Mouse (Mus musculus): Measurements from ENCODE around the gene Ano9. TPM values are rescaled to one million over a fixed set of nuclear protein-coding genes. Genes with fewer than 3 reads are reported as not detected.

Ano9 gene
- total and polyA plus RNA-seq, 3 experiments, result 0.03 to 0.08 TPM; not detected in 1

GRCm38 (mm10) chr7:141073782-141074181 is 43.8 kb downstream of the Ano9 start:
- no peaks in the 10 kb centered on the region for H3K36me3 ChIP-seq (ENCODE audit: control insufficient read depth in 1 of 2, insufficient read depth in 2 of 2, low read length in 2 of 2)
- H3K27ac ChIP-seq (ENCODE audit: control insufficient read depth, low read depth, low read length), result no peak overlapping the region
- H3K4me3 ChIP-seq (ENCODE audit: control insufficient read depth in 1 of 2, insufficient read depth in 1 of 2, low read depth in 2 of 2, low read length in 2 of 2), result no peak overlapping the region
- DNase-seq (ENCODE audit: low read depth, low spot score), result no peak
- TF ChIP-seq CHD2 (IDR thresholded peaks at IDR 0.05; ENCODE audit: low read length), result no peak
- TF ChIP-seq ZMIZ1 (IDR thresholded peaks at IDR 0.05; ENCODE audit: low read depth, low read length), result no peak
- TF ChIP-seq USF1 (IDR thresholded peaks at IDR 0.05; ENCODE audit: low read depth, low read length), result no peak
- no peak for TF ChIP-seq SIN3A (IDR thresholded peaks at IDR 0.05; ENCODE audit: low read length)
- no peak for TF ChIP-seq MAFK (IDR thresholded peaks at IDR 0.05; ENCODE audit: borderline replicate concordance, low read depth, low read length)
- no peak for TF ChIP-seq ZNF384 (IDR thresholded peaks at IDR 0.05; ENCODE audit: low read depth, low read length)
- no peak for TF ChIP-seq UBTF (IDR thresholded peaks at IDR 0.05; ENCODE audit: borderline replicate concordance, insufficient read depth, low read depth, low read length)
- TF ChIP-seq POLR2AphosphoS5 (IDR thresholded peaks at IDR 0.05; ENCODE audit: borderline replicate concordance, low read depth, low read length), result no peak
- no peak for TF ChIP-seq ELF1 (IDR thresholded peaks at IDR 0.05; ENCODE audit: low read depth, low read length)
- TF ChIP-seq TCF12 (IDR thresholded peaks at IDR 0.05; ENCODE audit: low read depth, low read length), result no peak
- TF ChIP-seq RAD21 (IDR thresholded peaks at IDR 0.05; ENCODE audit: low read depth, low read length), result no peak
- H3K79me2 ChIP-seq (ENCODE audit: control insufficient read depth, insufficient read depth, low read length, poor library complexity), result no peaks in the 10 kb centered on the region
- H3K4me1 ChIP-seq (ENCODE audit: control insufficient read depth in 1 of 2, insufficient read depth in 2 of 2, low read length in 2 of 2), result no peaks in the 10 kb centered on the region
- no peaks in the 10 kb centered on the region for H3K9me3 ChIP-seq (replicated peaks; ENCODE audit: insufficient read depth, low read length)
- H3K27me3 ChIP-seq (ENCODE audit: control insufficient read depth in 1 of 2, insufficient read depth in 2 of 2, low read length in 2 of 2), result peaks cover 0 to 2% of the 10 kb centered on the region in 2 experiments; a peak in 2 of 4 replicates
- no peak overlapping the region for H3K9ac ChIP-seq (ENCODE audit: control insufficient read depth, low read depth, low read length, poor library complexity, severe bottlenecking)

GRCm38 (mm10) chr7:141072017-141072745 is 45.4 kb downstream of the Ano9 start:
- no peak for TF ChIP-seq NRF1 (IDR thresholded peaks at IDR 0.05; ENCODE audit: insufficient read depth, low read depth, low read length, poor library complexity, severe bottlenecking)
- TF ChIP-seq MAZ (IDR thresholded peaks at IDR 0.05; ENCODE audit: low read depth, low read length), result no peak
- no peak for TF ChIP-seq MEF2A (IDR thresholded peaks at IDR 0.05; ENCODE audit: extremely low read depth, insufficient replicate concordance, low read depth, low read length, poor library complexity, severe bottlenecking)
- no peak for TF ChIP-seq TCF12 (IDR thresholded peaks at IDR 0.05; ENCODE audit: low read depth, low read length)
- no peak for TF ChIP-seq HCFC1 (IDR thresholded peaks at IDR 0.05; ENCODE audit: low read depth, low read length)
- peak; percentile 11 to 55 (median 37); a peak in 4 of 6 replicates for TF ChIP-seq CTCF (IDR thresholded peaks at IDR 0.05 in 2 of 3, conservative IDR thresholded peaks at IDR 0.05 in 1 of 3; ENCODE audit: control insufficient read depth in 1 of 3, insufficient read depth in 1 of 3, low read depth in 2 of 3, low read length in 3 of 3, poor library complexity in 1 of 3, severe bottlenecking in 1 of 3)
- TF ChIP-seq ZMIZ1 (IDR thresholded peaks at IDR 0.05; ENCODE audit: low read depth, low read length), result no peak
- TF ChIP-seq RAD21 (IDR thresholded peaks at IDR 0.05; ENCODE audit: low read depth, low read length), result peak; percentile 5
- TF ChIP-seq GABPA (IDR thresholded peaks at IDR 0.05; ENCODE audit: low read depth, low read length), result no peak
- peak; percentile 37; the same call in 1 of the 2 replicates for TF ChIP-seq SMC3 (IDR thresholded peaks at IDR 0.05; ENCODE audit: low read depth, low read length)
- TF ChIP-seq NELFE (IDR thresholded peaks at IDR 0.05; ENCODE audit: low read depth, low read length), result no peak
- TF ChIP-seq MAX (IDR thresholded peaks at IDR 0.05; ENCODE audit: low read length), result no peak
- TF ChIP-seq TAL1 (IDR thresholded peaks at IDR 0.05; ENCODE audit: low read length), result no peak
- H3K4me1 ChIP-seq (ENCODE audit: control insufficient read depth in 1 of 2, insufficient read depth in 2 of 2, low read length in 2 of 2), result no peaks in the 10 kb centered on the region

More at GRCm38 (mm10) chr7:141072017-141072745, 45.4 kb downstream of the Ano9 start:
- Histone ChIP-seq H3K79me2 (ENCODE audit: control insufficient read depth, insufficient read depth, low read length, poor library complexity) (no peaks in the 10 kb centered on the region), H3K4me3 (ENCODE audit: control insufficient read depth in 1 of 2, insufficient read depth in 1 of 2, low read depth in 2 of 2, low read length in 2 of 2) (no peak overlapping the region), H3K9ac (ENCODE audit: control insufficient read depth, low read depth, low read length, poor library complexity, severe bottlenecking) (no peak overlapping the region), H3K27me3 (ENCODE audit: control insufficient read depth in 1 of 2, insufficient read depth in 2 of 2, low read length in 2 of 2) (no peaks in the 10 kb centered on the region), H3K36me3 (ENCODE audit: control insufficient read depth in 1 of 2, insufficient read depth in 2 of 2, low read length in 2 of 2) (no peaks in the 10 kb centered on the region), H3K27ac (ENCODE audit: control insufficient read depth, low read depth, low read length) (no peak overlapping the region), H3K9me3 (replicated peaks; ENCODE audit: insufficient read depth, low read length) (no peaks in the 10 kb centered on the region)
- no peak for DNase-seq (ENCODE audit: low read depth, low spot score)

Measured in MEL (cell line).